Mouse (Mus musculus) embryonic fibroblast, embryonic 13.5 days (primary cell): ENCODE measurements around the gene Olfr1357. TPM values are rescaled to one million over a fixed set of nuclear protein-coding genes. Genes with fewer than 3 reads are reported as not detected.
A peak's percentile ranks its signal among the peaks of the same experiment; 100 is the strongest.

Source experiments
- H3K27ac ChIP-seq: 2 replicates; pipeline ENCODE4 v1.5.1; 2012; ENCODE audit warnings: low read length, control low read depth, inconsistent platforms; ENCODE audit not compliant: insufficient read depth
- H3K4me1 ChIP-seq: 2 replicates; pipeline ENCODE4 v1.6.1; 2011; ENCODE audit warnings: low read length; ENCODE audit not compliant: control insufficient read depth, insufficient read depth
- H3K4me3 ChIP-seq: 2 replicates; pipeline ENCODE4 v1.5.1; 2011; ENCODE audit warnings: mild to moderate bottlenecking, control low read depth, low read length; ENCODE audit not compliant: insufficient read depth
- CTCF ChIP-seq: IDR thresholded peaks from 2 replicates; pipeline ENCODE4 v1.5.1; 2011; ENCODE audit warnings: mild to moderate bottlenecking, control low read depth, low read length, moderate library complexity, borderline replicate concordance; ENCODE audit not compliant: insufficient read depth
- POLR2A ChIP-seq: IDR thresholded peaks from 2 replicates; pipeline ENCODE4 v1.6.1; 2011; ENCODE audit warnings: low read depth, mild to moderate bottlenecking, control low read depth, low read length, moderate library complexity
- polyA plus RNA-seq: library from polyadenylated mRNA; stranded (reverse); fragments of >200 nt; gene quantifications from 2 replicates; pipeline ENCODE4 v1.2.4, GENCODE M21; 2011; ENCODE audit warnings: low read depth; ENCODE audit not compliant: missing spikeins, insufficient read length

Olfr1357 gene
- polyA plus RNA-seq, 1 experiment: not detected

- Histone ChIP-seq H3K27ac (no peak overlapping the region), H3K4me1 (peaks cover 7% of the 10 kb centered on the region), H3K4me3 (no peak overlapping the region)
- no peak for TF ChIP-seq CTCF
- no peak for TF ChIP-seq POLR2A
These were observed 47.5 kb downstream of the Olfr1357 start for GRCm38 (mm10) chr10:78570416-78570815.

- TF ChIP-seq POLR2A: no peak
- Histone ChIP-seq H3K4me3 (no peak overlapping the region), H3K4me1 (peaks cover 7% of the 10 kb centered on the region), H3K27ac (peak overlapping the region; percentile 60; the same call in 1 of the 2 replicates)
These were observed 48.2 kb downstream of the Olfr1357 start for GRCm38 (mm10) chr10:78569686-78570085.

- H3K27ac ChIP-seq: peak overlapping the region; percentile 60
- TF ChIP-seq POLR2A (no peak), CTCF (no peak)
- no peak overlapping the region for H3K4me3 ChIP-seq
- H3K4me1 ChIP-seq: peaks cover 7% of the 10 kb centered on the region
These were observed 48.7 kb downstream of the Olfr1357 start for GRCm38 (mm10) chr10:78569191-78569590.

GRCm38 (mm10) chr10:78565070-78565469 is 52.8 kb downstream of the Olfr1357 start:
- TF ChIP-seq POLR2A: no peak
- TF ChIP-seq CTCF: no peak
- H3K27ac ChIP-seq: no peak overlapping the region
- H3K4me1 ChIP-seq: peaks cover 6% of the 10 kb centered on the region
- no peak overlapping the region for H3K4me3 ChIP-seq

Other genes starting within 250 kb of the Olfr1357 start
- gene Rrp1, start 205.0 kb downstream of the Olfr1357 start, polyA plus RNA-seq: 130 and 139 TPM in 2 replicates
- gene Cstb, start 192.4 kb downstream of the Olfr1357 start, polyA plus RNA-seq: 386 and 437 TPM in 2 replicates
- 8.4 and 12.4 TPM in 2 replicates for gene Pdxk, start 153.1 kb downstream of the Olfr1357 start, polyA plus RNA-seq
- not detected in 2 replicates for gene Olfr1358, start 100.6 kb downstream of the Olfr1357 start, polyA plus RNA-seq
- 42.7 and 55.5 TPM in 2 replicates for gene Ilvbl, start 43.7 kb downstream of the Olfr1357 start, polyA plus RNA-seq
- 50.5 and 52.8 TPM in 2 replicates for gene Syde1, start 26.1 kb downstream of the Olfr1357 start, polyA plus RNA-seq
- 0.35 and 0.63 TPM in 2 replicates for gene Casp14, start 100.2 kb upstream of the Olfr1357 start, polyA plus RNA-seq
- not detected in 2 replicates for gene Ccdc105, start 135.0 kb upstream of the Olfr1357 start, polyA plus RNA-seq
- gene Slc1a6, start 162.4 kb upstream of the Olfr1357 start, polyA plus RNA-seq: 20.8 and 29.1 TPM in 2 replicates
- gene Olfr1356, start 234.1 kb upstream of the Olfr1357 start, polyA plus RNA-seq: not detected in 2 replicates